7 mouse cellular contexts compared by ENCODE assay signal in the genomic region with DNA sequence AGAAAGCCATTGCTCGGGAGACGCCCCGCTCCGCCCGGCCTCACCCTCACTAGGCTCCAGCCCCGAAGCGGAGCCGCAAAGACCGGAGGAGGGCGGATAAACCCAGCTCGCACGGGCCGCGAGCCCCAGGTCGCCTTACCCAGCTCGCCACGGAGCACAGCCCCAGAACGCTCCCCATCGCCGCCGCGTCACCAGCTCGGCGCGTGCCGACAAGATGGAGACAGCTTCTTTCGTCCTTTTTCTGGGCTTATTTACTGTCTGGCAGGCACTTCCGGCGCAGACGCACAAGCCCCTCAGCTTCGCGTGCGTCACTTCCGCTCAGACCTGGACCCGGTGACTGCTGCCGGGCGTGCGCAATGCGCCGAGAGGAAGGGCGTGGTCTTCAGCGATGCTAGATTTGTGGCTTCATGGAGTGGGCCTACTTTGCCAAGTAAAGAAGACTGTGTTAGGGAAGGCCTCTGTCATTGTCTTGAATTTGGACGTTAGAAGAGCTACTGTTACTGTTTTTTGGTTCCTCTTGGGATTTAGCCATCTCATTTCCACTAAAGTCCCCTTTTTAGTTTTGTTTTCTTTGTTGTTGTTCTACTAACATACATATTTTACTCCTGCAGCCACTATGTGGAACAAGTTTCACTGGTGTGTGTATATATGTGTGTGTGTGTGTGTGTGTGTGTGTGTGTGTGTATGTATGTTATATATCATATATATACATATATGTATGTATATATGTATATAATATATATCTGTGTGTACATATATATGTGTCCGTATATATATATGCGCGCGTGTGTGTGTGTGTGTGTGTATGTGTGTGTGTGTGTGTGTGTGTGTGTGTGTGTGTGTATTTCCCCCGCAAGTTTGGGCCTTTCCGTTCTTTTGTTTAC. TPM values are rescaled to one million over a fixed set of nuclear protein-coding genes. Genes with fewer than 3 reads are reported as not detected.
A peak's percentile ranks its signal among the peaks of the same experiment; 100 is the strongest.
DNase-seq lines count a peak whose midpoint lies in the region; ATAC-seq lines count a peak whose summit lies in the region.

Gene Serinc1 (minus strand): TSS at position 313 of the 884 bp plus-strand sequence.

- H3K4me1 ChIP-seq in embryonic facial prominence, embryonic 12.5 days = peaks cover 8% of the 10 kb centered on the region
- no peaks in the 10 kb centered on the region for H3K4me1 ChIP-seq in limb, embryonic 11.5 days (ENCODE audit: control insufficient read depth, insufficient read depth, low read length)
- H3K4me1 ChIP-seq in midbrain, embryonic 14.5 days (ENCODE audit: control insufficient read depth, insufficient read depth, low read length) = peaks cover 34% of the 10 kb centered on the region

- no peaks in the 10 kb centered on the region for H3K27me3 ChIP-seq in embryonic facial prominence, embryonic 12.5 days
- H3K27me3 ChIP-seq in limb, embryonic 11.5 days (ENCODE audit: control insufficient read depth, insufficient read depth, low read length) = no peaks in the 10 kb centered on the region
- no peaks in the 10 kb centered on the region for H3K27me3 ChIP-seq in midbrain, embryonic 14.5 days (ENCODE audit: control insufficient read depth, insufficient read depth, low read length)

- H3K27ac ChIP-seq in embryonic facial prominence, embryonic 12.5 days = peak within 1 kb of the TSS; percentile 96
- H3K27ac ChIP-seq in limb, embryonic 11.5 days (replicated peaks; ENCODE audit: low read depth, low read length) = peak within 1 kb of the TSS; percentile 89
- peak within 1 kb of the TSS; percentile 96 for H3K27ac ChIP-seq in midbrain, embryonic 14.5 days (replicated peaks; ENCODE audit: low read depth, low read length)

- WGBS in embryonic facial prominence, embryonic 12.5 days = 12% methylated on average over 48 of the region's 49 CpGs
- 12% methylated on average over 49 of the region's 49 CpGs for WGBS in limb, embryonic 11.5 days
- 13% methylated on average over 49 of the region's 49 CpGs for WGBS in midbrain, embryonic 14.5 days

- no peaks in the 10 kb centered on the region for H3K9me3 ChIP-seq in embryonic facial prominence, embryonic 12.5 days
- H3K9me3 ChIP-seq in limb, embryonic 11.5 days (ENCODE audit: control insufficient read depth, low read length) = no peaks in the 10 kb centered on the region
- H3K9me3 ChIP-seq in midbrain, embryonic 14.5 days (ENCODE audit: control insufficient read depth, low read length) = no peaks in the 10 kb centered on the region

- H3K36me3 ChIP-seq in embryonic facial prominence, embryonic 12.5 days = no peaks in the 10 kb centered on the region
- H3K36me3 ChIP-seq in limb, embryonic 11.5 days (ENCODE audit: control insufficient read depth, insufficient read depth, low read length) = no peaks in the 10 kb centered on the region
- H3K36me3 ChIP-seq in midbrain, embryonic 14.5 days (ENCODE audit: control insufficient read depth, insufficient read depth, low read length) = peaks cover 3% of the 10 kb centered on the region; the same call in 1 of the 2 replicates

- peak within 1 kb of the TSS; percentile 86 for H3K9ac ChIP-seq in embryonic facial prominence, embryonic 12.5 days
- peak within 1 kb of the TSS; percentile 95 for H3K9ac ChIP-seq in limb, embryonic 11.5 days (ENCODE audit: low read length)
- H3K9ac ChIP-seq in midbrain, embryonic 14.5 days (replicated peaks; ENCODE audit: low read length) = peak within 1 kb of the TSS; percentile 97

- H3K4me3 ChIP-seq in embryonic facial prominence, embryonic 12.5 days = peak within 1 kb of the TSS; percentile 75
- peak within 1 kb of the TSS; percentile 94 for H3K4me3 ChIP-seq in limb, embryonic 11.5 days (ENCODE audit: low read depth, low read length)
- peak within 1 kb of the TSS; percentile 83 for H3K4me3 ChIP-seq in midbrain, embryonic 14.5 days (replicated peaks; ENCODE audit: low read depth, low read length)

- H3K4me2 ChIP-seq in embryonic facial prominence, embryonic 12.5 days (replicated peaks) = peak within 1 kb of the TSS; percentile 67
- peak within 1 kb of the TSS; percentile 52 for H3K4me2 ChIP-seq in limb, embryonic 11.5 days (ENCODE audit: low read depth, severe bottlenecking)
- H3K4me2 ChIP-seq in midbrain, embryonic 14.5 days (ENCODE audit: low read length) = peak within 1 kb of the TSS; percentile 94

- peak; percentile 91 for DNase-seq in adrenal gland, postnatal 25 days
- DNase-seq in heart, adult 11 months = peak; percentile 99
- peak; percentile 94 for DNase-seq in kidney, adult 18-20 months
- peak; percentile 94 for DNase-seq in limb, embryonic 11.5 days (ENCODE audit: low spot score)
- DNase-seq in midbrain, embryonic 14.5 days = peak; percentile 99
- peak; percentile 85 to 87 for DNase-seq in spleen, adult 18-20 months

- ATAC-seq in embryonic facial prominence, embryonic 12.5 days (ENCODE audit: insufficient number of reproducible peaks, insufficient read depth, low FRiP score, low TSS enrichment) = peak; percentile 98
- peak; percentile 100 for ATAC-seq in limb, embryonic 11.5 days (ENCODE audit: insufficient number of reproducible peaks, low FRiP score, low TSS enrichment, low read depth)
- peak; percentile 99 for ATAC-seq in midbrain, embryonic 14.5 days (ENCODE audit: low FRiP score, low TSS enrichment)

RNA-seq across cellular contexts. Expression of gene Serinc1, which starts in this region (rescaled TPM):
- total RNA-seq in adrenal gland, postnatal 25 days (2021) = 257 and 342 TPM in 2 replicates
- 164 and 168 TPM in 2 replicates for polyA plus RNA-seq in embryonic facial prominence, embryonic 12.5 days (2016; fragmentation: Nextera tagmentation; extraction: Ambion mirVana)
- 152 and 158 TPM in 2 replicates for polyA plus RNA-seq in limb, embryonic 11.5 days (2014; fragmentation: Nextera tagmentation; extraction: Ambion mirVana)
- 387 and 476 TPM in 2 replicates for polyA plus RNA-seq in midbrain, embryonic 14.5 days (2014; fragmentation: Nextera tagmentation; extraction: Ambion mirVana)

Comparison
In these comparisons a context has a peak if more than half of its experiments do, and no peak if none do; other contexts are left out.
1. Peak in every context shown above with its lines: DNase-seq, ATAC-seq, H3K4me3 ChIP-seq and H3K27ac ChIP-seq.